Mouse (Mus musculus): Measurements from ENCODE around the gene Aven.

GRCm38 (mm10) chr2:112449597-112450296, 43.0 kb upstream of the Aven start:
- TF ChIP-seq HCFC1 (IDR thresholded peaks at IDR 0.05; ENCODE audit: borderline replicate concordance, insufficient read depth, low read length) (no peak), CHD2 (IDR thresholded peaks at IDR 0.05; ENCODE audit: low read depth, low read length) (no peak), ZNF384 (IDR thresholded peaks at IDR 0.05; ENCODE audit: low read depth, low read length) (no peak)

Measured in ES-E14 (cell line).